Mouse (Mus musculus) heart, embryonic 13.5 days (tissue): ENCODE data around the gene Itih4. TPM values are rescaled to one million over a fixed set of nuclear protein-coding genes. Genes with fewer than 3 reads are reported as not detected.

Experiments used
- ATAC-seq: fragments of 200-750 bp; cut with Nextera tagmentation; 2 replicates; pipeline ENCODE4 v1.8.0; 2017; ENCODE audit warnings: moderate TSS enrichment; ENCODE audit not compliant: insufficient number of reproducible peaks, low FRiP score, low TSS enrichment; ENCODE audit errors: extremely low read depth
- H3K27ac ChIP-seq: fragments of 300-500 bp; sonication (generic); replicated peaks from 2 replicates; pipeline ENCODE4 v1.5.1; 2015; ENCODE audit warnings: moderate library complexity, mild to moderate bottlenecking, inconsistent platforms
- H3K27me3 ChIP-seq: fragments of 300-500 bp; sonication (generic); replicated peaks from 2 replicates; pipeline ENCODE4 v1.6.1; 2015; ENCODE audit warnings: mild to moderate bottlenecking, inconsistent platforms
- H3K36me3 ChIP-seq: fragments of 300-500 bp; sonication (generic); 2 replicates; pipeline ENCODE4 v1.6.1; 2015; ENCODE audit warnings: mild to moderate bottlenecking, inconsistent platforms
- H3K4me1 ChIP-seq: fragments of 300-500 bp; sonication (generic); 2 replicates; pipeline ENCODE4 v1.6.1; 2015; ENCODE audit warnings: inconsistent platforms
- H3K4me2 ChIP-seq: fragments of 300-500 bp; sonication (generic); 2 replicates; pipeline ENCODE4 v1.6.1; 2015; ENCODE audit warnings: inconsistent platforms, mild to moderate bottlenecking, moderate library complexity
- H3K4me3 ChIP-seq: fragments of 300-500 bp; sonication (generic); 2 replicates; pipeline ENCODE4 v1.5.1; 2015; ENCODE audit warnings: moderate library complexity, mild to moderate bottlenecking, inconsistent platforms
- H3K9ac ChIP-seq: fragments of 300-500 bp; sonication (generic); 2 replicates; pipeline ENCODE4 v1.6.1; 2015; ENCODE audit warnings: inconsistent platforms, mild to moderate bottlenecking, moderate library complexity
- H3K9me3 ChIP-seq: fragments of 300-500 bp; sonication (generic); 2 replicates; pipeline ENCODE4 v1.6.1; 2016; ENCODE audit warnings: inconsistent platforms
- WGBS: fragments of 180-500 bp; shearing (Covaris S2); methylation state at CpG from one replicate; pipeline ENCODE4 v1.1.7; 2015; ENCODE audit warnings: mixed read lengths; 5-methylcytosine and 5-hydroxymethylcytosine counted together
- polyA plus RNA-seq: library from polyadenylated mRNA; unstranded; fragments of >200 nt; fragmentation: Nextera tagmentation; extraction: Ambion mirVana; gene quantifications from 2 replicates; pipeline ENCODE4 v1.2.1, GENCODE M21; 2015

Gene Itih4
- polyA plus RNA-seq, 1 experiment from 2014 or later, result 0.12 TPM

DNA sequence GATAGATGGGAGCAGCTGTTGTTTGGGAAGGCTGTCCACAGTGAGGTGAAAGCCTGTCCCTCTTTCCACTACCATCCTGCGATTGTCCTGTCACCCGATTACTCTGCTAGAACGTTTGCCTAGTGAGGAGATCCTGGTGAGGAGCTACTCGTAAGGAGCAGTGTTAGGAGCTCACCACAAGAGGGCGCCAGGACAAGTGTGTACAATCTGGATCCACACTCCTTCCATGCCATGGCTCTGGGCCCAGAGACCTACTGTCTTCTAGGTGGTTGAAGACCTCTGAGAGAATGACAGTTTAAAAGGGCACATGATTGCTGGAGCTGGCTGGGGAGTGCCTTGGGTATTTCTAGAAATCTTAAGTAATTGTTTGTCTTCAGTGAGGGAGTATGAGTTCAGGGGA, 19.2 kb upstream of the Itih4 start:
- WGBS, result 26% methylated on average over 5 of the region's 5 CpGs
- Histone ChIP-seq H3K27me3 (no peaks in the 10 kb centered on the region), H3K4me3 (no peak overlapping the region), H3K9ac (no peak overlapping the region), H3K9me3 (no peaks in the 10 kb centered on the region), H3K27ac (no peak overlapping the region), H3K4me2 (no peak overlapping the region), H3K36me3 (peaks cover 24% of the 10 kb centered on the region), H3K4me1 (peaks cover 25% of the 10 kb centered on the region)
- no peak for ATAC-seq

DNA sequence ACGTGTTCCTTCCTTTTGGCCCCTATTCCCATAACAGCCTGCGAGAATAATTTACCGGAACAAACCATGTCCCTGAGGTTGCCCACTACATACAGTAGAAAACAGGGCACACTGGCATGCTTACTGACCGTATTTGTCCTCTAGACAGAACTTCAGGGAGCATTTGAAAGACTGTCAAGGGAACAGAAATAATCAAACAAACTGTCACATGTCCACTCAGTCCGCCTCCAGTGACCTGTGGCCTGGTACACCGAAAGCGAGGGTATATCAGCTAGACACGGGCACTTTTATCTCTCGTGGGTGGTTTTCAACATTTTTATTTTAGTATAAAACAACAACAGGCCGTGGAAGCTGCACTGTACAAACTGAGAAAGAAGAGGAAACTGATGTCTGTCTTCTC, 17.4 kb upstream of the Itih4 start:
- Histone ChIP-seq H3K4me1 (peaks cover 32% of the 10 kb centered on the region), H3K9ac (no peak overlapping the region), H3K9me3 (no peaks in the 10 kb centered on the region), H3K4me2 (no peak overlapping the region), H3K27ac (peak overlapping the region; percentile 93), H3K36me3 (peaks cover 41% of the 10 kb centered on the region), H3K4me3 (no peak overlapping the region), H3K27me3 (no peaks in the 10 kb centered on the region)
- no peak for ATAC-seq
- WGBS, result 74% methylated on average over 10 of the region's 10 CpGs

DNA sequence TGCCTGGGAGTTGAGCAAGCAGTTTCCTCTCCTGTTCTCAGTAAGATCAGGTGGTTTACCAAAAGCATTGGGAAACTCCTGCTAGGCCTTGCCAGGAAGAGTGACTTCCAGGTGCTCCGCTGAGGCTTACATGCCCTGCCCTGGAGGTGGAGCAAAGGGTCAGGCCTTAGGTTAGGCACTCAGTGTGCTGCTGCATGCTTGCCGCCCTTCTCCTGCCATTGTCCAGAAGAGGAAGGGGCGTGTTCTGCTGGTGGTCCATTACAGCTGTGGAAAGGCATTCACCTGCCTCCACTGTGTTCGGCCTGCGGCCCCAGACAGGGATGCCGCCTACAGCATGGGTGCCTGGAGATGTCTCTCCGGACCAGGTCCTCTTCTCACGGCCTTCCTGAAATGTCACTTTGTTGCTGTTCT, 16.9 kb upstream of the Itih4 start:
- Histone ChIP-seq H3K9me3 (no peaks in the 10 kb centered on the region), H3K36me3 (peaks cover 46% of the 10 kb centered on the region), H3K4me3 (no peak overlapping the region), H3K9ac (peak overlapping the region; percentile 57), H3K27ac (peak overlapping the region; percentile 93), H3K27me3 (no peaks in the 10 kb centered on the region), H3K4me1 (peaks cover 38% of the 10 kb centered on the region), H3K4me2 (no peak overlapping the region)
- ATAC-seq, result no peak
- 80% methylated on average over 8 of the region's 8 CpGs for WGBS

DNA sequence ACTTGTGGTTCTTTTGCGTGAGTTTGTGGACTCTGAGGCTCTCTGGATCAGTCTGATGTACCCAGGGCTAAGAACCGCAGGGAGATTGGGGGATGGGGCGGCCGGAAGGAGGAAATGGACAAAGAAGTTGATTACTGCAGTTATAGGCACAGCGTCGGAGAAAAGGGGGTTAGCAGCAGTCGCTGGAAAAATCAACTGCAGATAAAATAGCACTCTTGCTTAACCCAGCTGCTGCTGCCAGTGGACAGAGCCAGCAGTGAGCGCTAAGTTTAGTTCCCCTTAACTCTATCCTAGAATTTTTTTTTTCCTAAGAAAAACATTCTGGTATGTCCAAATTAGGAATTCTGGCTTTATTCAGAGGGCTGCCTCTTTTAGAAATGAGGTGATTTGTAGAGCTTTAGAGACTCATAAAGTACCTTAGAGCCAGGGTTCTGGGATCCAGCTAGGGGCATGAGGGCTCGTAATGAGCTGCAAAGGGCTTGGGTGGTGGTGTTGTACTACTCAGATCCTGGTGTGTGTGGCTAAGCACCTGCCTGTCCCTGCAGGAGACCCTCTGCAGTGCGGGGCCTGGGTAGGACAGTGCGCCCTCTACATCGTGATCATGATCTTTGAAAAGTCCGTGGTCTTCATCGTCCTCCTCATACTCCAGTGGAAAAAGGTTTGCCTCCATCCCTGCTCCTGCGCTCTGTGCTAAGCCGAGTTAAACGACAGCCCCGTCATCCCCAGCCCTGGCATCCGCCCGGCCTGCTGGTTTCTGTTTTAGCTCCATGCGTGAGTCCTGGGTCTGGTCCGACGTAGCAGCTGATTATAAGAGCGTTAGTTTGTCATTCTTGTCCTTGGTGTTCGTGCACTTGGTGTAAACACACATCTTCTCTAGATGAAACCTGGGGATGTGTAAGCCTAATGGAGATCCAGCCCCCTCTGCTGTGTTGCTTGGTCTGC, 15.8 kb upstream of the Itih4 start:
- H3K27ac ChIP-seq, result peak overlapping the region; percentile 93
- 60% methylated on average over 25 of the region's 25 CpGs for whole genome bisulfite sequencing
- no peaks in the 10 kb centered on the region for H3K27me3 ChIP-seq
- H3K4me1 ChIP-seq, result peaks cover 39% of the 10 kb centered on the region
- no peaks in the 10 kb centered on the region for H3K9me3 ChIP-seq
- no peak overlapping the region for H3K4me3 ChIP-seq
- peak overlapping the region; percentile 28 for H3K4me2 ChIP-seq
- no peak for ATAC-seq
- H3K36me3 ChIP-seq, result peaks cover 44% of the 10 kb centered on the region
- H3K9ac ChIP-seq, result peak overlapping the region; percentile 61

DNA sequence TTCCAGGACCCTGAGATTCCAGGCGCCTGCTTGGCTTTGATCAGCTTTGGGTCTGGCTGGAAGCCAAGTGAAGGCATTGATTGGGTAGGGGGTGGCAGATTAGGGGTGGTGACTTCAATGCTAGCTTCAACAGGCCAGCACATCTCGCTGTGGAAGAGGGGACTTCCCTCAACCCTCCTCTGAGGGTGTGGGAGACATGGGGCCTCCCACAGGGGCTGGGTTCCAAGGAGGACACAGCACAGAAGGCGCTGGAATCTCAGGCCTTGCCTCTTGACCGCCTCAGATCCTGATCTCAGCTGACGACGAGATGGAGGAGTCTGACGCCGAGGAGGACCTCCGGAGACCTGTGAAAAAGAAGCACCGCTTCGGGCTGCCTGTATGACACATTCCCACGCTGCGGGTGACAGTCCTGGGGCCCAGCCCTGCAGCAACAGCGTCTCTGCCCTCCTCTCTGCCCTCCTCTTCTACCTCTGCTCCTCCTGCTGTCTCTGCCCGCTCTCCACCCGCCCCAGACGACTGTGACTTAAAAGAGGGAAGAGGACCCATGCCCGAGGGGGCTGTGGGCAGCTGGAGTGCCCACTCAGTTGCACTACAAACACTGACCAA, 12.1 kb upstream of the Itih4 start:
- Histone ChIP-seq H3K4me1 (peaks cover 51% of the 10 kb centered on the region), H3K9ac (peak overlapping the region; percentile 37; the same call in 1 of the 2 replicates), H3K4me2 (no peak overlapping the region), H3K9me3 (no peaks in the 10 kb centered on the region), H3K36me3 (peaks cover 38% of the 10 kb centered on the region), H3K27ac (no peak overlapping the region), H3K27me3 (no peaks in the 10 kb centered on the region), H3K4me3 (no peak overlapping the region)
- 48% methylated on average over 18 of the region's 18 CpGs for WGBS
- no peak for ATAC-seq

DNA sequence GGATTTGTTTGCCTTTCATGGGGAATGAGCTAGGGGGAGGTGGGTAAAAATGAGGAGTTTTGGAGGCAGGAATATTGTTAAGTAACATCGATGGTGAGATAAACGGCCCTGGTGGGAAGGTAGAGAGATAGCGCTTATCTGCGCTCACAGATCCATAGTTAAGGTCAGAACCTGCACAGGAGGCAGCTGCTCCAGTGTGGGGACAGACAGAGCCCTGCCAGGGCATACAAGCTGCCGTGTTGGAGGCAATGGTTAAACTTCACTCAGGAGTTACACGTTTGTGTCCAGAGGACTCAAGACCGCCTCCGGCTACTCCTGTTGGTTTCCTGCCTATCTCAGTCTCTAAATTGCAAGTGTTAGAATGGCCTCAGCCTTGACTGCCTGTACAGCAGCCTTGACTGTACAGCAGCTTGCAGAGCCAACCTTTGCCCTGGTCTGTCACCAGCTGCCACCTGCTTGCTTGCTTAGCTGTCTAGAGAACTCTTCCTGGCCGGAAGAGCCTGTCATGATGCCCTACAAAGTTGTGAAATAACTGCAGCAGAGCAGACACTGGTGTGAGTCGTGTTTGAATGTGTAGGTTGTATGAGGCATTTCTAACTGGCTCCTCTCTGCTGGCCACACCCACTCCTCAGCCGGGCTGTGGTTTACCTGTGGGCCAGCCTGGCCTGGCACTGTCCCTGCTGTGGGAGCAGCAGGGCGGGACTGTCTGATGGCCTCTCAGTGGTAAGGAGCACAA, 11.0 kb upstream of the Itih4 start:
- H3K36me3 ChIP-seq, result peaks cover 34% of the 10 kb centered on the region
- ATAC-seq, result no peak
- H3K9ac ChIP-seq, result no peak overlapping the region
- no peak overlapping the region for H3K4me2 ChIP-seq
- H3K27me3 ChIP-seq, result no peaks in the 10 kb centered on the region
- H3K27ac ChIP-seq, result no peak overlapping the region
- H3K4me3 ChIP-seq, result no peak overlapping the region
- peaks cover 51% of the 10 kb centered on the region for H3K4me1 ChIP-seq
- no peaks in the 10 kb centered on the region for H3K9me3 ChIP-seq
- 68% methylated on average over 12 of the region's 12 CpGs for WGBS

DNA sequence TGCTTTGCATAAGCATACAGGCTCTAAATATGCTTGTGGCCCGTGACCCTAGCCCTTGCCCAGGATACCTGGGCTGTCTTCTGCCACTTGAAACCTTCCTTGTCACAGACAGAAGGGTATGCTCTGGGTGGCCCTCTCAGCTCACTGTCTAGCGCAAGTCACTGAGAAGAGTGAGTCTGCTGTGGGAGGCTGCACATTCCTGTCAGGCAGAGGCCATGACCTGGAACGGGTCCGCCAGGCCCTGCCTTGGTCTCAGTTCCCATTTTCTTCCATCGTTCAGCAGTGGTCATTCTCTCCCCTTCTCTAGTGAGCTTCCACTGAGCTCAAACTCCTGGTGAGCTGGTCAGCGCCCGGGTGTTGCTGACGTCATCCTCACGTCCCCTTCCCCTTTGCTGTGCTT, 10.3 kb upstream of the Itih4 start:
- Histone ChIP-seq H3K36me3 (peaks cover 34% of the 10 kb centered on the region), H3K9ac (no peak overlapping the region), H3K4me2 (no peak overlapping the region), H3K4me3 (no peak overlapping the region), H3K9me3 (no peaks in the 10 kb centered on the region), H3K27ac (no peak overlapping the region), H3K4me1 (peaks cover 45% of the 10 kb centered on the region), H3K27me3 (no peaks in the 10 kb centered on the region)
- no peak for ATAC-seq
- 69% methylated on average over 9 of the region's 9 CpGs for WGBS

DNA sequence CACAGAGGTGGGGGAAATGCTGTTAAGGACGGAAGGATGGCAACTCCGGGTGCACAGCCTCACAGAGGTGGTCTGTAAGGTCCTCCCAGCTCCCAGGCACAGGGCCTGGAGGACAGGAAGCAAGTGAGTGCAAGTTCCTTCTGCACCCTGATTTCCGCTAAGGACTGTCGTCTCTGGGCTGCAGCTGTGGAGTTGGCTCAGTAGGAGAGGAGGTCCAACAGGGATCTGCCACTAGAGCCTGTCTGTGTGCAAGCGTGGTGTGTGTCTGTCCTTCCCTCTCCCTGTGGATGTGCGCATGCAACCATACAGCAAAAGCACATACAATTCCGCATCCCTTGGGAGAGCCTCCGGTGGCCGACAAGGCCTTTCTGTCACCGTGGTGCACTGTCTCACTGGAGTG, 9.8 kb upstream of the Itih4 start:
- WGBS, result 82% methylated on average over 10 of the region's 10 CpGs
- no peak overlapping the region for H3K4me2 ChIP-seq
- H3K27me3 ChIP-seq, result no peaks in the 10 kb centered on the region
- no peak overlapping the region for H3K4me3 ChIP-seq
- H3K9ac ChIP-seq, result no peak overlapping the region
- H3K9me3 ChIP-seq, result no peaks in the 10 kb centered on the region
- no peak for ATAC-seq
- H3K4me1 ChIP-seq, result peaks cover 40% of the 10 kb centered on the region
- H3K27ac ChIP-seq, result no peak overlapping the region
- H3K36me3 ChIP-seq, result peaks cover 34% of the 10 kb centered on the region

DNA sequence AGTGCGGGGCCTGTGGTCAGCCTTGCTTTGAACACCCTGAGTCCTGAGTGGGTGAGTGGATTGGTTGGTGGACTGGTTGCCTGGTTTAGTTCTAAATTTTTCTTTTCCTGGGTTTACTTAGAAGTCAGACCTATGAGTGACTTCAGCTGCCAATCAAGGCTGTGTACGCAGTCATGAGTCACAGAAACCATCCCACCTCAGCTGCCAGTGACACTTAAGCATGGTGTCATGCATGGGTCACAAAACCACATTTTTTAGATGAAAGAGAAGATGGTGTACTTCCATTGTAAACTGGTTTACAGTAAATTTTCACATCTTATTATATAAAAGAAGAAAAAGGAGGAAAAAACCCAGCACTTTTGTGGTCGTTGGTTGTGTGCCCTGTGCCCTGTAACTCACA, 8.4 kb upstream of the Itih4 start:
- ATAC-seq, result no peak
- 88% methylated on average over 3 of the region's 3 CpGs for WGBS
- no peak overlapping the region for H3K4me3 ChIP-seq
- H3K27me3 ChIP-seq, result no peaks in the 10 kb centered on the region
- H3K9me3 ChIP-seq, result no peaks in the 10 kb centered on the region
- no peak overlapping the region for H3K4me2 ChIP-seq
- no peak overlapping the region for H3K27ac ChIP-seq
- H3K9ac ChIP-seq, result no peak overlapping the region
- peaks cover 25% of the 10 kb centered on the region for H3K36me3 ChIP-seq
- H3K4me1 ChIP-seq, result peaks cover 39% of the 10 kb centered on the region

DNA sequence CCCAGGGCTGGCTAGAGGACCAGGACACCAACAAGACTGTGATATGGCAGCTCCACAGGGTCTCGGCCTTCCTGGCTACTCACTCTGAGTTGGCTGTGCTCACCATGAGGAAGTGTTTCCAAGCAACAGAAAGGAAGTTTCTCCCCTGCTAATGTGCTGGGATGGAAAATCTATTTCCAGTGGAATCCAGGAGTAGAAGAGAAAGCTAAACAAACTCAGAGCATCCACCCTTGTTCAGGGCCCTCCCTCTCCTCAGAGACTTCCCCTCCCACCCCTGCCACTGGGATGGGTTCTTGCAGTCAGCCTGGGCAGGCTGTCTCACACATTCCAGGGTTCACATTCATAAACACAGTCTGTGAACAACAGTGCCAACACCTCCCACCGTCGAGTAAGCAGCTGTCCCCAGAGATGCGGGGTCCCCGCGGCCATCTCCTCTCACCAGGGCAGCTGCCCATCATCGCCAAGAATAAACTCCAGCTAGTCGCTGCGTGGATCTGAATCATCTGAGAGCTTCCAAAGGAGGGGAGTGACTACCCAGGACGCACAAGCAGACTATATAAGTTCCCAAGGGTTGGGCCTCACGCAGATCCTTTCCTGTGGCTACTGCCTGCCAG, 7.2 kb upstream of the Itih4 start, which contains the start of gene Mustn1:
TSS of gene Mustn1 (plus strand) at position 243 of the 614 bp plus-strand sequence.
- 34% methylated on average over 11 of the region's 11 CpGs for WGBS
- H3K36me3 ChIP-seq, result peaks cover 14% of the 10 kb centered on the region
- H3K27me3 ChIP-seq, result no peaks in the 10 kb centered on the region
- ATAC-seq, result peak; percentile 23; the same call in 1 of the 2 replicates
- peak within 1 kb of the TSS; percentile 79 for H3K27ac ChIP-seq
- H3K4me3 ChIP-seq, result no peak within 1 kb of the TSS
- no peaks in the 10 kb centered on the region for H3K9me3 ChIP-seq
- peak within 1 kb of the TSS; percentile 19; the same call in 1 of the 2 replicates for H3K4me2 ChIP-seq
- peak within 1 kb of the TSS; percentile 8; the same call in 1 of the 2 replicates for H3K9ac ChIP-seq
- H3K4me1 ChIP-seq, result peaks cover 30% of the 10 kb centered on the region

DNA sequence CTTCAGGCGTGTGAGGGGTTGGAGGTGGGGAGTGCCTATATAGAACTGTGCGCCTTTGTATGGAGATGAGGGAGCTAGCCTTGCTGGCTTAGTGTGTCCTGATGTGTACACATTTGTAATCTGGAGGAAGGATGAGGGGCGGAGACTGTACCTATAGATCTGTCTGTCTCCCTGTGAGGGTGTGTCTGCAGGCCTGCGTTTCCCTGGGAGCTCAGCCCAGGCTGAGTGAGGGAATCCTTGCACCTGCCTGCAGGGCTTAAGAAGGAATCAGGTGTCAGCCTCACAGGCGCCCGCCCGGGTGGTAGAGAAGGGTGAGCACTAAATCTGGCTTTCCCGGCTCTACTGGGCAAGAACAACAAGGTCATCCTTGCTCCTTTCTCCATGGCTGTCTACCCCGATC, 6.5 kb upstream of the Itih4 start:
- Histone ChIP-seq H3K27me3 (no peaks in the 10 kb centered on the region), H3K4me3 (no peak overlapping the region), H3K27ac (peak overlapping the region; percentile 70), H3K4me1 (peaks cover 25% of the 10 kb centered on the region), H3K36me3 (0 out of 2 replicates have a peak, but pooled peaks cover 8% of the 10 kb centered on the region), H3K4me2 (0 out of 2 replicates have a peak overlapping the region, but pooled peaks have one; percentile 19), H3K9ac (peak overlapping the region; percentile 8; the same call in 1 of the 2 replicates), H3K9me3 (no peaks in the 10 kb centered on the region)
- ATAC-seq, result no peak
- WGBS, result 55% methylated on average over 9 of the region's 9 CpGs
